Mouse (Mus musculus): ENCODE measurements at regions not wholly inside any gene's neighbourhood (a gene's known extent, or its start where the extent isn't known, plus 50 kb on each side); places are given as distances from the start of the nearest gene placed in this dataset.

GRCm38 (mm10) chr10:118083035-118083720 is 58.4 kb upstream of the Mdm1 start:
- H3K27me3 ChIP-seq (ENCODE audit: control insufficient read depth, insufficient read depth, low read length, poor library complexity, severe bottlenecking) = no peaks in the 10 kb centered on the region
- peak; percentile 92 for DNase-seq (ENCODE audit: low read depth, low spot score)
- H3K36me3 ChIP-seq (ENCODE audit: control insufficient read depth, insufficient read depth, low read length, poor library complexity, severe bottlenecking) = no peaks in the 10 kb centered on the region

DNA sequence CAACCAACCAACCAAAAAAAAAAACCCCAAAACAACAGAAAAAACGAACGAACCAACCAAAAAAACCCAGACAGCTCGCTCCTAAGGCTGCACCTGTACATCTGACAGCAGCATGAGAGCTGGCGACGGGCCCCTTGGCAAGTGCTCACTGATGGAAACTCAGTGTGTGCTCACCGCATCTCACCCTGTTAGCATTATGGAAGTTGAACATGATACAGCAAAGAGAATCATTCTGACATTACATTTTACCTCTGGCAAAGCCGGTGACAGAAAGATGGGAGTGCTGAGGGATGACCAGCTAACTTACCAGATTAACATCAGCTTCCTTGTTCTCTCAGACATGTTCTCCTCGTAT is 57.9 kb upstream of the Mdm1 start:
- Histone ChIP-seq H3K36me3 (ENCODE audit: control insufficient read depth, insufficient read depth, low read length, poor library complexity, severe bottlenecking) (no peaks in the 10 kb centered on the region), H3K27me3 (ENCODE audit: control insufficient read depth, insufficient read depth, low read length, poor library complexity, severe bottlenecking) (no peaks in the 10 kb centered on the region)
- DNase-seq (ENCODE audit: low read depth, low spot score) = peak; percentile 66

DNA sequence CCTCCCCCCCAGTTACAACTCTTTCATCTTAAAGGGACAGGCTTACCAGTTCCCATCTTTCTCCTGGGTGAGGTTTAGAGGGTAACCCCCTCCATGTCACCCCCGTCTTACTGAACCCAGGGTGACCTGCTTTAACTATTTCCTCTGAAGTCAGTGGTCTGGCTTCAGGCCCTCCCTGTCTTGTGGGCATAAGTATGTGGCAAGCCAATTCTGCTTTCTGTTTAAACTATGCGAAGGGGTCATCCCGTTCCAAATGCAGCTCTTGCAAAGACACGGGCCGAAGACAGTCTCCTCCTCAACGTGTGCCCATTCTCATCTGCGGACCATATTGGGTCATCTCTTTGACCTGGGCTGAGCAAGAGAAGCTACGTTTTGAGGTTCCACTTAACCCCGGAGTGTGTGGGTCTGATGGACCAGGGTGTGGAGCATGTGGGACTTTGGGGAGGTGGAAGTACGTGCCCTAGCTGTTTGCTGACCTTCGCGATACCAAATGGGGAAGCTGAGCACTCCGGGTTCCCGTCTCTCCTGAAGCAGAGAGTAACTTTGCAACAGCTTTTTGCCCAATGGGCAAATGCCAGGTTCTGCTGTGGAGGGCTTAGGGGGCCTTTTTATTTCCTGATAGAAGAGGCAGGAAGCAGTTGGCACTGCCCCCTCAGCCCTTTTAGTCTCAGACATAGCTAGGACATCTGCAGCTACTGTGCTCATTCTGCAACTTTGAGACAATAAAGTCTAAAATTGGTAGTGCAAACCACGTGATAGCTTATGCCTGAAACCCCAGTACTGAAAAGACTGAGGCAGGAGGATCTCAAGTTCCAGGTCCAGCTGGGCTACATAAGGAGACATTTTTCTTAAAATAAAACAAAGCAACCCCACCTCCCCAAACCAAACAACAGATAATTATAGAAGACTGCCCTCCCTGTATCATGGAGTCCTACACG is 56.3 kb upstream of the Mdm1 start:
- Histone ChIP-seq H3K27me3 (ENCODE audit: control insufficient read depth, insufficient read depth, low read length, poor library complexity, severe bottlenecking) (no peaks in the 10 kb centered on the region), H3K36me3 (ENCODE audit: control insufficient read depth, insufficient read depth, low read length, poor library complexity, severe bottlenecking) (no peaks in the 10 kb centered on the region)
- peak; percentile 50 for DNase-seq (ENCODE audit: low read depth, low spot score)

DNA sequence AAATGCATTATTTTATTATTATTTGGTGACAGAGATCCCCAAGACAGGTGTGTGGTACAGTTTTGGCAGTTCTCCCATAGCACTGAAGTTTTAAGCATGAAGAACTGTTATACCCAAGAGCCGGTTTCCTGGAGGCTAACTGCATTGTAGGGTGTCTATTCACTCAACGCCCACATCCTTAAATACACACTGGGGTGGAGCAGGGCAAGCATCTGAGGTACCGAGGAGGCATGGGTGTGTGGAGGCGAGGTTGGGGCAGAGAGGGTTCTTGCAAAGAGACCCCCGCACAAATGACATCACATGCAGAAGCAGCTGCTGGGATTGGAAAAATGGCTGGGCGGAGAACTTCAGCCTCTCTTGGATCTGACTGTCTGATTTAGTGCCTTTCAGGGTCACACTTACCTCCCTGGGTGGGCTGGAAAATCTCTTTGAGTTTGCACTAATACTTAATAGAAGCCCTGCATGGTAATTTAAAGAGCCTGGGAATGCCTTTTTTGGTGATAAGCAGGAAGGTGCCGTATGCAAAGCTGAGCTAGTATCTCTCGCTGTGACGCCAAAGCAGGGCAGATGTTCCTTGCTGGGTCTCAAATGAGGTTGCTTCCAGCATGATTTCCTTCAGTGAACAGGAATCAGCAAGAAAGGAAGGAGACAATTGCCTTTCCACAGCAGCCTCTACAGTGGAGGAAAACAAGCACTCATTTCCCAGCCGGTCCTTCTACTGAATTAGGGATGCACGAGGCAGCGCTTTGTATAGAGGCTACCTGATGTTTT is 53.9 kb upstream of the Mdm1 start:
- Histone ChIP-seq H3K36me3 (ENCODE audit: control insufficient read depth, insufficient read depth, low read length, poor library complexity, severe bottlenecking) (no peaks in the 10 kb centered on the region), H3K27me3 (ENCODE audit: control insufficient read depth, insufficient read depth, low read length, poor library complexity, severe bottlenecking) (no peaks in the 10 kb centered on the region)
- peak; percentile 37 for DNase-seq (ENCODE audit: low read depth, low spot score)

- Histone ChIP-seq H3K27me3 (ENCODE audit: control insufficient read depth, insufficient read depth, low read length, poor library complexity, severe bottlenecking) (no peaks in the 10 kb centered on the region), H3K36me3 (ENCODE audit: control insufficient read depth, insufficient read depth, low read length, poor library complexity, severe bottlenecking) (no peaks in the 10 kb centered on the region)
- no peak for DNase-seq (ENCODE audit: low read depth, low spot score)
Observed at GRCm38 (mm10) chr10:118088499-118088898, 53.1 kb upstream of the Mdm1 start.

- peak; percentile 69 for DNase-seq (ENCODE audit: low read depth, low spot score)
- no peaks in the 10 kb centered on the region for H3K36me3 ChIP-seq (ENCODE audit: control insufficient read depth, insufficient read depth, low read length, poor library complexity, severe bottlenecking)
- H3K27me3 ChIP-seq (ENCODE audit: control insufficient read depth, insufficient read depth, low read length, poor library complexity, severe bottlenecking) = no peaks in the 10 kb centered on the region
Observed at GRCm38 (mm10) chr10:118089879-118090278, 51.7 kb upstream of the Mdm1 start.

DNA sequence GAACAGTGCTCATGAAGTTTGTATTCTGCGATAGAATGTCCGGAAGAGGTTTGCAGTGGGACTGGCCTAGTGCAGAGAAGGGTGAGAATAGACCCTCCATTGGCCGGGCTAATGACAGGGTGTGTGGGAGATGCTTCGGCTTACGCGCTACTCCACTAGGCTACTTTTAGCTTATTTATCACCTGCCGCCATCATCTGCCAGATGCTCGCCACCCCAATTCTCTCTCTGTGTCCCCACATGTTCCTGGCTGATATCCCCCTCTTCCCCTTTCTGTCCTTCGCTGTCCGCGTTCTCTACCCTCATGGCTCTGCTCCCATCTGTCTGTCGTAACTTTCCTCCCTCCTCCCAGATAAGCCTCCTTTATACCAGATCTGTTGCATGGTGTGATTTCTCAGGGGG is 50.1 kb upstream of the Mdm1 start:
- Histone ChIP-seq H3K36me3 (ENCODE audit: control insufficient read depth, insufficient read depth, low read length, poor library complexity, severe bottlenecking) (no peaks in the 10 kb centered on the region), H3K27me3 (ENCODE audit: control insufficient read depth, insufficient read depth, low read length, poor library complexity, severe bottlenecking) (no peaks in the 10 kb centered on the region)
- DNase-seq (ENCODE audit: low read depth, low spot score) = no peak
